Comparison of ENCODE assay signal across 34 mouse cellular contexts in the genomic region with DNA sequence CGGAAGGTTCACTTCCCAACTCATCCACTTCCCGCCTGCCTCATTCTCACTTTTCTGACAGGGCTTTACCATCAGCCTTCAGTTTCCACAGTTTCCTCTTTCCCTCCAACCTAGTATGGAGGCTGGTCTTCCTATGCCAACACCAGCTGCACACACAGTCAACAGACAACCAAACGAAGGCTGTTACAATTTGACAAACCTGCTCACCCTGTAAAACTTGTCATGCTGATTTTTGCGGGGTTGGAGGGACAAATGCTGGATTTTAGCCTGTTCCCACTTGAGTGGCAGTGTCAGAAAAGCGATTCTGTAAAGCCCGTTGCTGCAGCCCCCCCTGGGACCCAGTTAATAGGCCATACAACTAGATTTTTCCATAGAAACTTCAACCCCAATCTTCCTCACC. TPM values are rescaled to one million over a fixed set of nuclear protein-coding genes. Genes with fewer than 3 reads are reported as not detected.
A peak's percentile ranks its signal among the peaks of the same experiment; 100 is the strongest.
DNase-seq lines count a peak whose midpoint lies in the region; ATAC-seq and TF ChIP-seq lines count a peak whose summit lies in the region.
"Had no signal": no experiment of that assay in that cellular context is flagged by ENCODE, and none has a peak within 500 bp of the region (broad histone marks: within the 10 kb centered on the region; RNA-seq: fewer than 3 reads in every experiment).

No protein-coding gene starts in this region.

- no peak overlapping the region for H3K4me2 ChIP-seq in limb, embryonic 14.5 days (replicated peaks; ENCODE audit: low read depth, low read length, severe bottlenecking)
- no peak overlapping the region for H3K4me2 ChIP-seq in hindbrain, postnatal 0 days (ENCODE audit: low read depth, low read length)
- H3K4me2 ChIP-seq: embryonic facial prominence, embryonic 13.5 days; hindbrain, embryonic 15.5 days; limb, embryonic 15.5 days; liver, embryonic 13.5 days; midbrain, embryonic 12.5 days; neural tube, embryonic 13.5 days had no signal

- H3K27ac ChIP-seq in gastrocnemius, adult 2 months: peak overlapping the region; percentile 33; the same call in 1 of the 2 replicates
- no peak overlapping the region for H3K27ac ChIP-seq in limb, embryonic 14.5 days (replicated peaks; ENCODE audit: low read depth, low read length)
- H3K27ac ChIP-seq in limb, embryonic 10.5 days: no peak overlapping the region
- no peak overlapping the region for H3K27ac ChIP-seq in hindbrain, postnatal 0 days
- H3K27ac ChIP-seq: embryonic facial prominence, embryonic 13.5 days; hindbrain, embryonic 10.5 days; hindbrain, embryonic 15.5 days; kidney, postnatal 0 days; limb, embryonic 15.5 days; liver, embryonic 13.5 days; macrophage; midbrain, embryonic 12.5 days; neural tube, embryonic 13.5 days had no signal

- ATAC-seq in limb, embryonic 14.5 days (ENCODE audit: low FRiP score, low read depth): no peak
- peak; percentile 41 for ATAC-seq in megakaryocyte, adult 5-6 weeks (ENCODE audit: poor library complexity, severe bottlenecking)
- ATAC-seq in hindbrain, postnatal 0 days: no peak
- ATAC-seq: lung, postnatal 0 days had no signal

- no peak for TF ChIP-seq CTCF in gastrocnemius, adult 2 months (IDR thresholded peaks at IDR 0.05)
- TF ChIP-seq CTCF in brain, embryonic 14.5 days (IDR thresholded peaks at IDR 0.05; ENCODE audit: borderline replicate concordance, extremely low read depth, insufficient read depth, insufficient read length): no peak
- no peak for TF ChIP-seq CTCF in hindbrain, postnatal 0 days (IDR thresholded peaks at IDR 0.05; ENCODE audit: low read depth)

- intact Hi-C loops in gastrocnemius, adult 2 months (cut with DNase I): no loop called here

- TF ChIP-seq POLR2A in limb, embryonic 14.5 days (IDR thresholded peaks at IDR 0.05; ENCODE audit: borderline replicate concordance, extremely low read depth, insufficient read depth, insufficient read length): no peak
- TF ChIP-seq POLR2A in brain, embryonic 14.5 days (IDR thresholded peaks at IDR 0.05; ENCODE audit: borderline replicate concordance, extremely low read depth, insufficient read depth, insufficient read length, poor library complexity, severe bottlenecking): no peak

- H3K36me3 ChIP-seq in limb, embryonic 14.5 days (ENCODE audit: control insufficient read depth, insufficient read depth, low read length): no peaks in the 10 kb centered on the region
- H3K36me3 ChIP-seq in limb, embryonic 10.5 days: no peaks in the 10 kb centered on the region
- H3K36me3 ChIP-seq in hindbrain, postnatal 0 days (ENCODE audit: insufficient read depth, low read length): no peaks in the 10 kb centered on the region
- H3K36me3 ChIP-seq: embryonic facial prominence, embryonic 13.5 days; hindbrain, embryonic 10.5 days; hindbrain, embryonic 15.5 days; limb, embryonic 15.5 days; midbrain, embryonic 12.5 days; neural tube, embryonic 13.5 days had no signal

- no peak for DNase-seq in gastrocnemius, adult 2 months
- DNase-seq in gastrocnemius, postnatal 10 days: no peak
- DNase-seq in limb, embryonic 14.5 days (ENCODE audit: low spot score): no peak
- no peak for DNase-seq in limb, embryonic 10.5 days (ENCODE audit: low spot score)
- peak; percentile 9 for DNase-seq in brain, embryonic 14.5 days (ENCODE audit: low read depth)
- DNase-seq in hindbrain, postnatal 0 days (ENCODE audit: low spot score): no peak
- no peak for DNase-seq in kidney, adult 9 months
- DNase-seq: adrenal gland, adult 2 months; adrenal gland, postnatal 36 days; B cell, adult 2 months; cerebellum, adult 11 months; cerebellum, adult 9-10 months; cerebellum, postnatal 36 days; embryo, embryonic 11 days; gastrocnemius, postnatal 14 days; heart, adult 18-20 months; heart, postnatal 14 days; kidney, adult 18-20 months; kidney, postnatal 4 days; liver, embryonic 13.5 days; lung, adult 18-20 months; thymus, adult 2 months; thymus, postnatal 4 days had no signal

- H3K9ac ChIP-seq in limb, embryonic 14.5 days (ENCODE audit: low read depth, low read length, severe bottlenecking): 0 out of 2 replicates have a peak overlapping the region, but pooled peaks have one; percentile 1
- no peak overlapping the region for H3K9ac ChIP-seq in hindbrain, postnatal 0 days (replicated peaks; ENCODE audit: low read length)
- H3K9ac ChIP-seq: embryonic facial prominence, embryonic 13.5 days; hindbrain, embryonic 15.5 days; limb, embryonic 15.5 days; liver, embryonic 13.5 days; midbrain, embryonic 12.5 days; neural tube, embryonic 13.5 days had no signal

- no peaks in the 10 kb centered on the region for H3K27me3 ChIP-seq in limb, embryonic 14.5 days (ENCODE audit: control insufficient read depth, insufficient read depth, low read length)
- H3K27me3 ChIP-seq in limb, embryonic 10.5 days (ENCODE audit: low read depth, poor library complexity, severe bottlenecking): no peaks in the 10 kb centered on the region
- H3K27me3 ChIP-seq in hindbrain, postnatal 0 days (ENCODE audit: insufficient read depth, low read length): no peaks in the 10 kb centered on the region
- H3K27me3 ChIP-seq: embryonic facial prominence, embryonic 13.5 days; hindbrain, embryonic 15.5 days; limb, embryonic 15.5 days; liver, embryonic 13.5 days; midbrain, embryonic 12.5 days; neural tube, embryonic 13.5 days had no signal

- H3K4me3 ChIP-seq in gastrocnemius, adult 2 months: no peak overlapping the region
- no peak overlapping the region for H3K4me3 ChIP-seq in limb, embryonic 14.5 days (replicated peaks; ENCODE audit: low read length)
- H3K4me3 ChIP-seq in limb, embryonic 10.5 days: no peak overlapping the region
- H3K4me3 ChIP-seq in hindbrain, postnatal 0 days (ENCODE audit: low read length): no peak overlapping the region
- H3K4me3 ChIP-seq: embryonic facial prominence, embryonic 13.5 days; erythroblast, embryonic 14.5 days; hindbrain, embryonic 10.5 days; hindbrain, embryonic 15.5 days; limb, embryonic 15.5 days; liver, embryonic 13.5 days; midbrain, embryonic 12.5 days; neural tube, embryonic 13.5 days had no signal

- WGBS in limb, embryonic 14.5 days: 50% methylated on average over 6 of the region's 6 CpGs
- 85% methylated on average over 6 of the region's 6 CpGs for WGBS in limb, embryonic 10.5 days
- WGBS in hindbrain, postnatal 0 days: 76% methylated on average over 6 of the region's 6 CpGs

- H3K9me3 ChIP-seq in limb, embryonic 14.5 days (ENCODE audit: control insufficient read depth, low read length): no peaks in the 10 kb centered on the region
- no peaks in the 10 kb centered on the region for H3K9me3 ChIP-seq in limb, embryonic 10.5 days (replicated peaks)
- no peaks in the 10 kb centered on the region for H3K9me3 ChIP-seq in hindbrain, postnatal 0 days (ENCODE audit: low read length)
- H3K9me3 ChIP-seq: embryonic facial prominence, embryonic 13.5 days; hindbrain, embryonic 10.5 days; hindbrain, embryonic 15.5 days; limb, embryonic 15.5 days; liver, embryonic 13.5 days; midbrain, embryonic 12.5 days; neural tube, embryonic 13.5 days had no signal

- peaks cover 13% of the 10 kb centered on the region; the same call in 1 of the 2 replicates for H3K4me1 ChIP-seq in limb, embryonic 14.5 days (ENCODE audit: control insufficient read depth, insufficient read depth, low read length)
- H3K4me1 ChIP-seq in limb, embryonic 10.5 days: no peaks in the 10 kb centered on the region
- H3K4me1 ChIP-seq in hindbrain, postnatal 0 days (ENCODE audit: insufficient read depth, low read length): no peaks in the 10 kb centered on the region
- H3K4me1 ChIP-seq: midbrain, embryonic 12.5 days had no signal

RNA-seq across cellular contexts. Expression of gene Usp15, which starts 9.5 kb away (rescaled TPM):
- total RNA-seq in gastrocnemius, adult 2 months (2021): 100 to 1,000 TPM; 171 to 187 TPM
- 100 to 1,000 TPM; 144 to 145 TPM for total RNA-seq in gastrocnemius, postnatal 10 days (2021)
- polyA plus RNA-seq in limb, embryonic 14.5 days (2012; rRNA removed): 27.6 and 42.7 TPM in 2 replicates
- 71.8 and 73.0 TPM in 2 replicates for polyA plus RNA-seq in limb, embryonic 14.5 days (2014; fragmentation: Nextera tagmentation; extraction: Ambion mirVana)
- polyA plus RNA-seq in limb, embryonic 10.5 days (2016; fragmentation: Nextera tagmentation; extraction: Ambion mirVana): 79.0 and 92.0 TPM in 2 replicates
- 37.2 and 48.2 TPM in 2 replicates for polyA plus RNA-seq in brain, embryonic 14.5 days (2012; rRNA removed)
- total RNA-seq in megakaryocyte, adult 5-6 weeks (2015): 109 and 115 TPM in 2 replicates
- total RNA-seq in megakaryocyte, adult 5-6 weeks (2017): 170 and 180 TPM in 2 replicates
- 41.6 and 48.4 TPM in 2 replicates for total RNA-seq in hindbrain, postnatal 0 days (2014; rRNA removed)
- polyA plus RNA-seq in hindbrain, postnatal 0 days (2015; fragmentation: Nextera tagmentation; extraction: Ambion mirVana): 64.9 and 68.7 TPM in 2 replicates
